Mouse (Mus musculus) heart, adult 2 months (tissue): ENCODE measurements around the gene Drosha. TPM values are rescaled to one million over a fixed set of nuclear protein-coding genes. Genes with fewer than 3 reads are reported as not detected.
"Not testable (repeated sequence)": the region's sequence is repeated elsewhere in the genome, so short reads cannot be mapped to it uniquely, and the experiment has no call there.

Experiments used
- DNase-seq, 2 experiments: peaks; one replicate each; pipeline ENCODE4 v3.0.0; 2021
- H3K27ac ChIP-seq: fragments of 200-600 bp; 2 replicates; pipeline ENCODE4 v1.8.1; 2022
- H3K27me3 ChIP-seq: fragments of 200-500 bp; 2 replicates; pipeline ENCODE4 v1.6.1; 2012; ENCODE audit warnings: mild to moderate bottlenecking, low read length, inconsistent platforms, mixed read lengths; ENCODE audit not compliant: control insufficient read depth, insufficient read depth
- H3K36me3 ChIP-seq: fragments of 200-500 bp; 2 replicates; pipeline ENCODE4 v1.6.1; 2012; ENCODE audit warnings: low read length, inconsistent platforms; ENCODE audit not compliant: control insufficient read depth, insufficient read depth
- H3K4me1 ChIP-seq: fragments of 200-500 bp; 2 replicates; pipeline ENCODE4 v1.6.1; 2011; ENCODE audit warnings: low read length; ENCODE audit not compliant: control insufficient read depth, insufficient read depth
- H3K4me3 ChIP-seq: fragments of 200-600 bp; 2 replicates; pipeline ENCODE4 v1.8.1; 2022
- H3K79me2 ChIP-seq: fragments of 200-500 bp; replicated peaks from 2 replicates; pipeline ENCODE4 v1.6.1; 2012; ENCODE audit warnings: mild to moderate bottlenecking, inconsistent platforms, low read length, moderate library complexity, mixed read lengths; ENCODE audit not compliant: control insufficient read depth, insufficient read depth
- H3K9ac ChIP-seq: fragments of 200-500 bp; 2 replicates; pipeline ENCODE4 v1.6.1; 2012; ENCODE audit warnings: low read depth, mild to moderate bottlenecking, control low read depth, inconsistent platforms, low read length, mixed read lengths
- CTCF ChIP-seq: fragments of 200-600 bp; IDR thresholded peaks from 2 replicates; pipeline ENCODE4 v1.8.1; 2022; ENCODE audit warnings: antibody characterized with exemption, mild to moderate bottlenecking, moderate library complexity
- EP300 ChIP-seq: fragments of 200-500 bp; IDR thresholded peaks from 2 replicates; pipeline ENCODE4 v1.6.1; 2011; ENCODE audit warnings: low read depth, low read length, control low read depth; ENCODE audit not compliant: insufficient read depth
- POLR2A ChIP-seq: fragments of 200-500 bp; IDR thresholded peaks from 2 replicates; pipeline ENCODE4 v1.6.1; 2011; ENCODE audit warnings: mild to moderate bottlenecking, low read depth, low read length, control low read depth; ENCODE audit not compliant: insufficient read depth
- WGBS: fragments of 180-500 bp; shearing (Covaris S2); methylation state at CpG from one replicate; pipeline ENCODE4 v1.1.7; 2018; 5-methylcytosine and 5-hydroxymethylcytosine counted together
- intact Hi-C: fragments of 180-260 bp; cut with DNase I; formaldehyde crosslinking; loops from one replicate; pipeline ENCODE4 v1.15.1; 2025
- polyA plus RNA-seq: library from polyadenylated mRNA; depleted of rRNA; stranded (reverse); fragments of >200 nt; gene quantifications from 2 replicates; pipeline ENCODE4 v1.2.3, GENCODE M21; 2012
- total RNA-seq, 2 experiments: library from RNA; stranded (reverse); gene quantifications; 2 replicates each; pipeline ENCODE4 v1.2.3; 2021

Gene Drosha
- total and polyA plus RNA-seq, 3 experiments: 13.4 to 43.1 (median 37.8) TPM

GRCm38 (mm10) chr15:12795457-12795894, 29.1 kb upstream of the Drosha start:
- DNase-seq: no peak
- intact Hi-C loops: loop anchor here (1.0 to 10.0 kb wide), 4 partner anchors 209 to 591 kb away; partner anchors contain the start of gene Mtmr12
- TF ChIP-seq CTCF: peak; percentile 71
- no peak for TF ChIP-seq POLR2A

GRCm38 (mm10) chr15:12795909-12796470, 28.6 kb upstream of the Drosha start:
- H3K9ac ChIP-seq: no peak overlapping the region
- H3K79me2 ChIP-seq: no peaks in the 10 kb centered on the region
- WGBS: 59% methylated on average over 13 of the region's 13 CpGs
- intact Hi-C loops: loop anchor here (1.0 to 10.0 kb wide), 4 partner anchors 210 to 591 kb away; partner anchors contain the start of gene Mtmr12
- no peak overlapping the region for H3K27ac ChIP-seq
- H3K27me3 ChIP-seq: no peaks in the 10 kb centered on the region
- no peak overlapping the region for H3K4me3 ChIP-seq
- DNase-seq: no peak
- TF ChIP-seq EP300 (no peak), CTCF (no peak), POLR2A (no peak)
- no peaks in the 10 kb centered on the region for H3K4me1 ChIP-seq
- no peaks in the 10 kb centered on the region for H3K36me3 ChIP-seq

More at GRCm38 (mm10) chr15:12795457-12795894, 29.1 kb upstream of the Drosha start:
- Histone ChIP-seq H3K79me2 (no peaks in the 10 kb centered on the region), H3K27ac (no peak overlapping the region), H3K4me3 (no peak overlapping the region), H3K27me3 (no peaks in the 10 kb centered on the region), H3K36me3 (no peaks in the 10 kb centered on the region), H3K4me1 (no peaks in the 10 kb centered on the region), H3K9ac (no peak overlapping the region)
- 2% methylated on average over 2 of the region's 2 CpGs for WGBS

- H3K4me1 ChIP-seq: no peaks in the 10 kb centered on the region
- no peak for DNase-seq
- no peak overlapping the region for H3K9ac ChIP-seq
- no peak for TF ChIP-seq POLR2A
- TF ChIP-seq CTCF: no peak
- TF ChIP-seq EP300: no peak
- H3K36me3 ChIP-seq: no peaks in the 10 kb centered on the region
- WGBS: 37% methylated on average over 6 of the region's 6 CpGs
- H3K79me2 ChIP-seq: no peaks in the 10 kb centered on the region
- H3K4me3 ChIP-seq: no peak overlapping the region
- intact Hi-C loops: loop anchor here (5.0 to 10.0 kb wide), 3 partner anchors 426 to 593 kb away; partner anchors contain the start of gene Mtmr12
- no peak overlapping the region for H3K27ac ChIP-seq
- H3K27me3 ChIP-seq: no peaks in the 10 kb centered on the region
Measured at GRCm38 (mm10) chr15:12798043-12798442, 26.6 kb upstream of the Drosha start.

- Histone ChIP-seq H3K27ac (no peak overlapping the region), H3K27me3 (no peaks in the 10 kb centered on the region), H3K4me1 (no peaks in the 10 kb centered on the region), H3K4me3 (no peak overlapping the region), H3K79me2 (no peaks in the 10 kb centered on the region), H3K9ac (no peak overlapping the region), H3K36me3 (no peaks in the 10 kb centered on the region)
- TF ChIP-seq CTCF (no peak), POLR2A (no peak), EP300 (no peak)
- 35% methylated on average over 15 of the region's 15 CpGs for WGBS
- no peak for DNase-seq
- intact Hi-C loops: no loop called here
Measured at GRCm38 (mm10) chr15:12800405-12801141, 24.0 kb upstream of the Drosha start.

GRCm38 (mm10) chr15:12801142-12801506, 23.5 kb upstream of the Drosha start:
- WGBS: 76% methylated on average over 2 of the region's 2 CpGs
- H3K36me3 ChIP-seq, DNase-seq, H3K4me3 ChIP-seq, H3K79me2 ChIP-seq, H3K27me3 ChIP-seq, H3K4me1 ChIP-seq, H3K9ac ChIP-seq, intact Hi-C loops, H3K27ac ChIP-seq: not testable (repeated sequence)

- no peaks in the 10 kb centered on the region for H3K4me1 ChIP-seq
- H3K4me3 ChIP-seq: no peak overlapping the region
- intact Hi-C loops: no loop called here
- TF ChIP-seq POLR2A: no peak
- no peak for TF ChIP-seq CTCF
- TF ChIP-seq EP300: no peak
- no peaks in the 10 kb centered on the region for H3K36me3 ChIP-seq
- H3K27me3 ChIP-seq: no peaks in the 10 kb centered on the region
- no peak overlapping the region for H3K27ac ChIP-seq
- WGBS: 84% methylated on average over 4 of the region's 4 CpGs
- no peak for DNase-seq
- H3K9ac ChIP-seq: no peak overlapping the region
- no peaks in the 10 kb centered on the region for H3K79me2 ChIP-seq
Measured at GRCm38 (mm10) chr15:12805071-12805470, 19.5 kb upstream of the Drosha start.
